Mouse (Mus musculus): ENCODE measurements at regions not wholly inside any gene's neighbourhood (a gene's known extent, or its start where the extent isn't known, plus 50 kb on each side); places are given as distances from the start of the nearest gene placed in this dataset.

GRCm38 (mm10) chr4:55623151-55623760 is 91.0 kb upstream of the Klf4 start:
- DNase-seq (ENCODE audit: low read depth) = no peak

GRCm38 (mm10) chr4:55622651-55623050 is 90.4 kb upstream of the Klf4 start:
- no peak for DNase-seq (ENCODE audit: low read depth)

- peak; percentile 62 for DNase-seq (ENCODE audit: low read depth)
Observed at GRCm38 (mm10) chr4:55619891-55620290, 87.6 kb upstream of the Klf4 start.

- DNase-seq (ENCODE audit: low read depth) = peak; percentile 13
Observed at GRCm38 (mm10) chr4:55615808-55616207, 83.5 kb upstream of the Klf4 start.

- DNase-seq (ENCODE audit: low read depth) = no peak
Observed at GRCm38 (mm10) chr4:55613523-55613922, 81.3 kb upstream of the Klf4 start.

- no peak for DNase-seq (ENCODE audit: low read depth)
Observed at GRCm38 (mm10) chr4:55610998-55611397, 78.7 kb upstream of the Klf4 start.

GRCm38 (mm10) chr4:55609214-55609613 is 76.9 kb upstream of the Klf4 start:
- no peak for DNase-seq (ENCODE audit: low read depth)

GRCm38 (mm10) chr4:55605541-55605940 is 73.3 kb upstream of the Klf4 start:
- DNase-seq (ENCODE audit: low read depth) = no peak

- DNase-seq (ENCODE audit: low read depth) = no peak
Observed at GRCm38 (mm10) chr4:55604915-55605314, 72.6 kb upstream of the Klf4 start.

GRCm38 (mm10) chr4:55603821-55604435 is 71.7 kb upstream of the Klf4 start:
- no peak for DNase-seq (ENCODE audit: low read depth)

GRCm38 (mm10) chr4:55595203-55595602 is 62.9 kb upstream of the Klf4 start:
- DNase-seq (ENCODE audit: low read depth) = no peak

GRCm38 (mm10) chr4:55594699-55595098 is 62.4 kb upstream of the Klf4 start:
- no peak for DNase-seq (ENCODE audit: low read depth)

- no peak for DNase-seq (ENCODE audit: low read depth)
Observed at GRCm38 (mm10) chr4:55593132-55593531, 60.9 kb upstream of the Klf4 start.

GRCm38 (mm10) chr4:55586212-55586611 is 53.9 kb upstream of the Klf4 start:
- no peak for DNase-seq (ENCODE audit: low read depth)

GRCm38 (mm10) chr4:55583589-55583988 is 51.3 kb upstream of the Klf4 start:
- DNase-seq (ENCODE audit: low read depth) = no peak
